Mouse (Mus musculus): ENCODE data around the gene Rnasek. TPM values are rescaled to one million over a fixed set of nuclear protein-coding genes. Genes with fewer than 3 reads are reported as not detected.

Gene Rnasek
- total and polyA plus RNA-seq, 2 experiments from 2014 or later = 85.4 to 610 TPM

GRCm38 (mm10) chr11:70254337-70254736, 14.7 kb upstream of the Rnasek start:
- no peak for TF ChIP-seq CTCF (IDR thresholded peaks at IDR 0.05; ENCODE audit: low read depth)
- no peak overlapping the region for H3K9ac ChIP-seq (replicated peaks; ENCODE audit: low read length)
- ATAC-seq (no peak), DNase-seq (ENCODE audit: low spot score) (no peak)
- no peak overlapping the region for H3K27ac ChIP-seq
- no peaks in the 10 kb centered on the region for H3K36me3 ChIP-seq (ENCODE audit: insufficient read depth, low read length)
- peak overlapping the region; percentile 45 for H3K4me2 ChIP-seq (ENCODE audit: low read depth, low read length)
- 4% methylated on average over 18 of the region's 18 CpGs for WGBS
- peak overlapping the region; percentile 23; the same call in 1 of the 2 replicates for H3K4me3 ChIP-seq (ENCODE audit: low read length)
- no peaks in the 10 kb centered on the region for H3K9me3 ChIP-seq (ENCODE audit: low read length)
- H3K27me3 ChIP-seq (ENCODE audit: insufficient read depth, low read length) = peaks cover 21% of the 10 kb centered on the region
- no peaks in the 10 kb centered on the region for H3K4me1 ChIP-seq (ENCODE audit: insufficient read depth, low read length)

- DNase-seq (ENCODE audit: low spot score) = no peak
- WGBS = 77% methylated on average over 8 of the region's 8 CpGs
- TF ChIP-seq CTCF (IDR thresholded peaks at IDR 0.05; ENCODE audit: low read depth) = no peak
- Histone ChIP-seq H3K9me3 (ENCODE audit: low read length) (no peaks in the 10 kb centered on the region), H3K4me3 (ENCODE audit: low read length) (no peak overlapping the region), H3K27me3 (ENCODE audit: insufficient read depth, low read length) (peaks cover 21% of the 10 kb centered on the region), H3K9ac (replicated peaks; ENCODE audit: low read length) (no peak overlapping the region), H3K27ac (no peak overlapping the region), H3K4me1 (ENCODE audit: insufficient read depth, low read length) (no peaks in the 10 kb centered on the region), H3K4me2 (ENCODE audit: low read depth, low read length) (no peak overlapping the region), H3K36me3 (ENCODE audit: insufficient read depth, low read length) (no peaks in the 10 kb centered on the region)
- ATAC-seq = no peak
These were observed 12.2 kb upstream of the Rnasek start for GRCm38 (mm10) chr11:70251853-70252252.

- Histone ChIP-seq H3K27ac (no peak overlapping the region), H3K4me1 (ENCODE audit: insufficient read depth, low read length) (no peaks in the 10 kb centered on the region), H3K4me3 (ENCODE audit: low read length) (no peak overlapping the region), H3K9ac (replicated peaks; ENCODE audit: low read length) (no peak overlapping the region), H3K4me2 (ENCODE audit: low read depth, low read length) (no peak overlapping the region), H3K27me3 (ENCODE audit: insufficient read depth, low read length) (peaks cover 18% of the 10 kb centered on the region), H3K9me3 (ENCODE audit: low read length) (no peaks in the 10 kb centered on the region), H3K36me3 (ENCODE audit: insufficient read depth, low read length) (no peaks in the 10 kb centered on the region)
- no peak for TF ChIP-seq CTCF (IDR thresholded peaks at IDR 0.05; ENCODE audit: low read depth)
- no peak for DNase-seq (ENCODE audit: low spot score)
- WGBS = 72% methylated on average over 11 of the region's 11 CpGs
- no peak for ATAC-seq
These were observed 10.5 kb upstream of the Rnasek start for GRCm38 (mm10) chr11:70250150-70250549.

- Histone ChIP-seq H3K4me2 (ENCODE audit: low read depth, low read length) (no peak overlapping the region), H3K4me1 (ENCODE audit: insufficient read depth, low read length) (no peaks in the 10 kb centered on the region), H3K9me3 (ENCODE audit: low read length) (no peaks in the 10 kb centered on the region), H3K27me3 (ENCODE audit: insufficient read depth, low read length) (no peaks in the 10 kb centered on the region), H3K27ac (no peak overlapping the region), H3K9ac (replicated peaks; ENCODE audit: low read length) (no peak overlapping the region), H3K4me3 (ENCODE audit: low read length) (no peak overlapping the region), H3K36me3 (ENCODE audit: insufficient read depth, low read length) (no peaks in the 10 kb centered on the region)
- DNase-seq (ENCODE audit: low spot score) (peak; percentile 70), ATAC-seq (no peak)
- WGBS = 53% methylated on average over 9 of the region's 9 CpGs
- peak; percentile 81 for TF ChIP-seq CTCF (IDR thresholded peaks at IDR 0.05; ENCODE audit: low read depth)
These were observed 7.6 kb upstream of the Rnasek start for GRCm38 (mm10) chr11:70247136-70247845.

- WGBS = 72% methylated on average over 11 of the region's 11 CpGs
- Histone ChIP-seq H3K27me3 (ENCODE audit: insufficient read depth, low read length) (no peaks in the 10 kb centered on the region), H3K4me3 (ENCODE audit: low read length) (no peak overlapping the region), H3K4me2 (ENCODE audit: low read depth, low read length) (no peak overlapping the region), H3K4me1 (ENCODE audit: insufficient read depth, low read length) (peaks cover 4% of the 10 kb centered on the region; the same call in 1 of the 2 replicates), H3K36me3 (ENCODE audit: insufficient read depth, low read length) (no peaks in the 10 kb centered on the region), H3K9ac (replicated peaks; ENCODE audit: low read length) (no peak overlapping the region), H3K9me3 (ENCODE audit: low read length) (no peaks in the 10 kb centered on the region), H3K27ac (no peak overlapping the region)
- ATAC-seq = no peak
- TF ChIP-seq CTCF (IDR thresholded peaks at IDR 0.05; ENCODE audit: low read depth) = no peak
- no peak for DNase-seq (ENCODE audit: low spot score)
These were observed 2.9 kb upstream of the Rnasek start for GRCm38 (mm10) chr11:70242591-70242990.

- Histone ChIP-seq H3K4me2 (ENCODE audit: low read depth, low read length) (peak overlapping the region; percentile 90), H3K9me3 (ENCODE audit: low read length) (no peaks in the 10 kb centered on the region), H3K9ac (replicated peaks; ENCODE audit: low read length) (peak overlapping the region; percentile 92), H3K4me1 (ENCODE audit: insufficient read depth, low read length) (peaks cover 10% of the 10 kb centered on the region), H3K4me3 (ENCODE audit: low read length) (peak overlapping the region; percentile 96), H3K27me3 (ENCODE audit: insufficient read depth, low read length) (no peaks in the 10 kb centered on the region), H3K27ac (peak overlapping the region; percentile 96), H3K36me3 (ENCODE audit: insufficient read depth, low read length) (peaks cover 14% of the 10 kb centered on the region; the same call in 1 of the 2 replicates)
- DNase-seq (ENCODE audit: low spot score) (no peak), ATAC-seq (no peak)
- no peak for TF ChIP-seq CTCF (IDR thresholded peaks at IDR 0.05; ENCODE audit: low read depth)
- 14% methylated on average over 23 of the region's 23 CpGs for WGBS
These were observed 826 bp downstream of the Rnasek start for GRCm38 (mm10) chr11:70238591-70239440.

Measured in hindbrain, postnatal 0 days (tissue).